Mouse (Mus musculus) kidney, adult 18-20 months (tissue): ENCODE measurements around the gene B4galnt4.

Source experiments
- DNase-seq: peaks from one replicate; pipeline ENCODE4 v3.0.0; 2021

The B4galnt4 gene

GRCm38 (mm10) chr7:141072017-141072745 is 11.3 kb downstream of the B4galnt4 start:
- DNase-seq = peak; percentile 43

GRCm38 (mm10) chr7:141073782-141074181 is 12.9 kb downstream of the B4galnt4 start:
- DNase-seq = no peak

GRCm38 (mm10) chr7:141077841-141078240 is 16.9 kb downstream of the B4galnt4 start, which contains the start of gene Pkp3:
Gene Pkp3 (plus strand): TSS chr7:141078218.
- no peak for DNase-seq

GRCm38 (mm10) chr7:141078876-141079275 is 18.0 kb downstream of the B4galnt4 start:
- no peak for DNase-seq

- DNase-seq = peak; percentile 81
Measured at GRCm38 (mm10) chr7:141079481-141080449, 18.9 kb downstream of the B4galnt4 start.

GRCm38 (mm10) chr7:141087894-141088293 is 27.0 kb downstream of the B4galnt4 start:
- DNase-seq = no peak

- DNase-seq = no peak
Measured at GRCm38 (mm10) chr7:141088473-141088872, 27.6 kb downstream of the B4galnt4 start.

- no peak for DNase-seq
Measured at GRCm38 (mm10) chr7:141090228-141090627, 29.3 kb downstream of the B4galnt4 start.

GRCm38 (mm10) chr7:141092051-141092735 is 31.3 kb downstream of the B4galnt4 start:
- DNase-seq = peak; percentile 92

GRCm38 (mm10) chr7:141093950-141094349 is 33.0 kb downstream of the B4galnt4 start:
- DNase-seq = peak; percentile 81

- peak; percentile 85 for DNase-seq
Measured at GRCm38 (mm10) chr7:141094487-141095205, 33.7 kb downstream of the B4galnt4 start.

- DNase-seq = peak; percentile 20
Measured at GRCm38 (mm10) chr7:141096021-141096420, 35.1 kb downstream of the B4galnt4 start.

- peak; percentile 59 for DNase-seq
Measured at GRCm38 (mm10) chr7:141096649-141097056, 35.7 kb downstream of the B4galnt4 start.

- no peak for DNase-seq
Measured at GRCm38 (mm10) chr7:141097177-141097576, 36.3 kb downstream of the B4galnt4 start.

- DNase-seq = peak; percentile 72
Measured at GRCm38 (mm10) chr7:141099911-141100691, 39.2 kb downstream of the B4galnt4 start, which contains the start of gene Sigirr. Gene Sigirr (minus strand): TSS chr7:141100572.

- no peak for DNase-seq
Measured at GRCm38 (mm10) chr7:141103161-141103560, 42.3 kb downstream of the B4galnt4 start.

GRCm38 (mm10) chr7:141115874-141116273 is 55.0 kb downstream of the B4galnt4 start:
- DNase-seq = no peak

- DNase-seq = peak; percentile 76
Measured at GRCm38 (mm10) chr7:141117636-141118035, 56.7 kb downstream of the B4galnt4 start, which contains the start of gene Ano9. Gene Ano9 (minus strand): TSS chr7:141117806.

- DNase-seq = no peak
Measured at GRCm38 (mm10) chr7:141119487-141119886, 58.6 kb downstream of the B4galnt4 start.

GRCm38 (mm10) chr7:141120605-141121004 is 59.7 kb downstream of the B4galnt4 start:
- DNase-seq = no peak

- peak; percentile 77 for DNase-seq
Measured at GRCm38 (mm10) chr7:141121051-141121531, 60.2 kb downstream of the B4galnt4 start.
